Mouse (Mus musculus): ENCODE results near the gene Slc44a2.
A peak's percentile ranks its signal among the peaks of the same experiment; 100 is the strongest.

Gene Slc44a2

GRCm38 (mm10) chr9:21335391-21335790 lies 14.9 kb downstream of the Slc44a2 start:
- DNase-seq: no peak

- DNase-seq: no peak
These were observed 16.0 kb downstream of the Slc44a2 start for GRCm38 (mm10) chr9:21336491-21336890.

GRCm38 (mm10) chr9:21337652-21338051 lies 17.2 kb downstream of the Slc44a2 start:
- DNase-seq: no peak

- no peak for DNase-seq
These were observed 19.9 kb downstream of the Slc44a2 start for GRCm38 (mm10) chr9:21340411-21340810.

- DNase-seq: no peak
These were observed 26.3 kb downstream of the Slc44a2 start for GRCm38 (mm10) chr9:21346627-21347365.

GRCm38 (mm10) chr9:21348152-21348551 lies 27.7 kb downstream of the Slc44a2 start:
- no peak for DNase-seq

GRCm38 (mm10) chr9:21351178-21351577 lies 30.7 kb downstream of the Slc44a2 start:
- no peak for DNase-seq

GRCm38 (mm10) chr9:21351702-21352377 lies 31.3 kb downstream of the Slc44a2 start:
- no peak for DNase-seq

- DNase-seq: no peak
These were observed 32.2 kb downstream of the Slc44a2 start for GRCm38 (mm10) chr9:21352463-21353372.

- no peak for DNase-seq
These were observed 32.8 kb downstream of the Slc44a2 start for GRCm38 (mm10) chr9:21353373-21353686.

- DNase-seq: no peak
These were observed 34.3 kb downstream of the Slc44a2 start for GRCm38 (mm10) chr9:21354796-21355195.

GRCm38 (mm10) chr9:21356981-21357718 lies 36.7 kb downstream of the Slc44a2 start:
- peak; percentile 70 for DNase-seq

- peak; percentile 71 for DNase-seq
These were observed 46.2 kb downstream of the Slc44a2 start for GRCm38 (mm10) chr9:21366541-21367220.

GRCm38 (mm10) chr9:21367357-21368111 lies 47.0 kb downstream of the Slc44a2 start, which contains the start of gene Ilf3:
Ilf3 (plus strand) TSS chr9:21367871.
- DNase-seq: peak; percentile 100

GRCm38 (mm10) chr9:21368131-21368584 lies 47.7 kb downstream of the Slc44a2 start:
- DNase-seq: peak; percentile 73

- no peak for DNase-seq
These were observed 48.6 kb downstream of the Slc44a2 start for GRCm38 (mm10) chr9:21369080-21369479.

- no peak for DNase-seq
These were observed 50.4 kb downstream of the Slc44a2 start for GRCm38 (mm10) chr9:21370876-21371275.

GRCm38 (mm10) chr9:21372508-21372907 lies 52.0 kb downstream of the Slc44a2 start:
- no peak for DNase-seq

- no peak for DNase-seq
These were observed 58.7 kb downstream of the Slc44a2 start for GRCm38 (mm10) chr9:21379195-21379594.

GRCm38 (mm10) chr9:21380868-21381267 lies 60.4 kb downstream of the Slc44a2 start:
- DNase-seq: no peak

- DNase-seq: no peak
These were observed 63.5 kb downstream of the Slc44a2 start for GRCm38 (mm10) chr9:21383966-21384365.
